Mouse (Mus musculus) embryonic facial prominence, embryonic 15.5 days (tissue): ENCODE measurements around the gene Polr2h. TPM values are rescaled to one million over a fixed set of nuclear protein-coding genes. Genes with fewer than 3 reads are reported as not detected.

ENCODE experiments used
- ATAC-seq: fragments of 200-750 bp; cut with Nextera tagmentation; 2 replicates; pipeline ENCODE4 v1.8.0; 2017; ENCODE audit warnings: low read depth, moderate TSS enrichment; ENCODE audit not compliant: insufficient number of reproducible peaks, low FRiP score, low TSS enrichment
- H3K27ac ChIP-seq: fragments of 300-500 bp; sonication (generic); replicated peaks from 2 replicates; pipeline ENCODE4 v1.5.1; 2015; ENCODE audit warnings: mild to moderate bottlenecking, inconsistent platforms
- H3K27me3 ChIP-seq: fragments of 300-500 bp; sonication (generic); 2 replicates; pipeline ENCODE4 v1.6.1; 2015; ENCODE audit warnings: inconsistent platforms
- H3K36me3 ChIP-seq: fragments of 300-500 bp; sonication (generic); 2 replicates; pipeline ENCODE4 v1.6.1; 2015; ENCODE audit warnings: mild to moderate bottlenecking, inconsistent platforms
- H3K4me1 ChIP-seq: fragments of 300-500 bp; sonication (generic); 2 replicates; pipeline ENCODE4 v1.6.1; 2015; ENCODE audit warnings: inconsistent platforms
- H3K4me2 ChIP-seq: fragments of 300-500 bp; sonication (generic); replicated peaks from 2 replicates; pipeline ENCODE4 v1.6.1; 2015; ENCODE audit warnings: mild to moderate bottlenecking, inconsistent platforms
- H3K4me3 ChIP-seq: fragments of 300-500 bp; sonication (generic); replicated peaks from 2 replicates; pipeline ENCODE4 v1.5.1; 2015; ENCODE audit warnings: mild to moderate bottlenecking, inconsistent platforms
- H3K9ac ChIP-seq: fragments of 300-500 bp; sonication (generic); 2 replicates; pipeline ENCODE4 v1.6.1; 2015; ENCODE audit warnings: inconsistent platforms
- H3K9me3 ChIP-seq: fragments of 300-500 bp; sonication (generic); replicated peaks from 2 replicates; pipeline ENCODE4 v1.6.1; 2016; ENCODE audit warnings: inconsistent platforms
- WGBS: fragments of 180-500 bp; shearing (Covaris S2); methylation state at CpG from one replicate; pipeline ENCODE4 v1.1.7; 2015; 5-methylcytosine and 5-hydroxymethylcytosine counted together
- polyA plus RNA-seq: library from polyadenylated mRNA; unstranded; fragments of >200 nt; fragmentation: Nextera tagmentation; extraction: Ambion mirVana; gene quantifications from 2 replicates; pipeline ENCODE4 v1.2.1, GENCODE M21; 2015

Gene Polr2h
- polyA plus RNA-seq, 1 experiment from 2014 or later = 90.0 TPM

DNA sequence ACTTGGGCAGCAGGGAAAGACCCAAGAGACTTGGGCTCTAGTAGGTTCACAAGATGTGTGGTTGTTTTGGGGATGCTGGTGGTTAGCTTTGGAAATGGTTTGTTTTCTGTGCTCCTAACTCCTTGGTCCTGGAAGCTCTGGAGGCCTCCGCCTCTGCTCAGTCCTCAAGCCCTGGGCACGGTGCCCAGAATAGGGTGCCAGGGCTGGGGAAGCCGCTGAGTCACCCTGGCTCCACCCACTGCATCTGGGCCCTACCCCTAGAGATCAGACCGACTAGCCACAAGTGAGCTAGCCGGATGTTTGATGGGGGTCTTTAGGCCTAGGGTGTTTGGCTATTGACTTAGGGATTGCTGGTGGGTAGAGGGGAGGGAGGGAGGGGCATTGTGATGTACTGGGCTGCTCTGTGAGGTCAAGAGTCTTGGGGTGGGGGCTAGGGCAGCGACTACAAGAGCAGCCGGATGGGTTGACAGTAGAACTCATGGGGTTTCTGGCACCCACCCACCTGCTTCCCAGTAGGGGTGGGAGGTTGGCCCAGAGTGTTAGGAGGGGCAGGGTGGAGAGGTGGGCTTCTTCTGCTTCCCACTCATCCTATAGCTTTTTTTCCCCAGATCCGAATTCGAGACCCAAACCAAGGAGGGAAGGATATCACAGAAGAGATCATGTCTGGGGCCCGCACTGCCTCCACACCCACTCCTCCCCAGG is 39.3 kb upstream of the Polr2h start:
- 70% methylated on average over 10 of the region's 10 CpGs for WGBS
- H3K27me3 ChIP-seq = no peaks in the 10 kb centered on the region
- peak; percentile 24; the same call in 1 of the 2 replicates for ATAC-seq
- H3K4me2 ChIP-seq = no peak overlapping the region
- H3K4me1 ChIP-seq = peaks cover 25% of the 10 kb centered on the region
- H3K4me3 ChIP-seq = no peak overlapping the region
- no peaks in the 10 kb centered on the region for H3K9me3 ChIP-seq
- no peak overlapping the region for H3K9ac ChIP-seq
- H3K36me3 ChIP-seq = peaks cover 81% of the 10 kb centered on the region
- H3K27ac ChIP-seq = 0 out of 2 replicates have a peak overlapping the region, but pooled peaks have one; percentile 2

DNA sequence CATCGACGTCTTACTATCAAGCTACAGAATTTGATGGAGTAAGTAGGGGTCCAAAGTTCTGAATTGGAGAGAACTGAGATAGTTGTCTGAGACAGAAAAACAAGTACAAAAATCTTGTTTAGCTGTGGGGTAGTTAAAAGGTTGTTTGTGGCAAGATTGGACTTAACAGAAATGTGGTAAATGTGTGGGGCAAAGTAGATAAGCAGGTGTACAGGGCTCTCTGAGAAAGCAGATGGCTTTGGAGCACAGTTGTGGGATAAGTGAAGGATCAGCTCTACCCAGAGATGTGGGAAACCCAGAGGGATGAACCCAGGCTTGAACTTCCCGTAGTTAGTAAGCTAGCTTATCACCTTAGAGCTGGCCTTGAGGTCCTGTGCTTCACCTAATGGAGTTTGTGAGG is 26.7 kb upstream of the Polr2h start:
- Histone ChIP-seq H3K27me3 (no peaks in the 10 kb centered on the region), H3K4me3 (no peak overlapping the region), H3K36me3 (peaks cover 65% of the 10 kb centered on the region), H3K4me1 (peaks cover 34% of the 10 kb centered on the region), H3K27ac (no peak overlapping the region), H3K4me2 (no peak overlapping the region), H3K9ac (no peak overlapping the region), H3K9me3 (no peaks in the 10 kb centered on the region)
- ATAC-seq = no peak
- 87% methylated on average over 3 of the region's 3 CpGs for WGBS

DNA sequence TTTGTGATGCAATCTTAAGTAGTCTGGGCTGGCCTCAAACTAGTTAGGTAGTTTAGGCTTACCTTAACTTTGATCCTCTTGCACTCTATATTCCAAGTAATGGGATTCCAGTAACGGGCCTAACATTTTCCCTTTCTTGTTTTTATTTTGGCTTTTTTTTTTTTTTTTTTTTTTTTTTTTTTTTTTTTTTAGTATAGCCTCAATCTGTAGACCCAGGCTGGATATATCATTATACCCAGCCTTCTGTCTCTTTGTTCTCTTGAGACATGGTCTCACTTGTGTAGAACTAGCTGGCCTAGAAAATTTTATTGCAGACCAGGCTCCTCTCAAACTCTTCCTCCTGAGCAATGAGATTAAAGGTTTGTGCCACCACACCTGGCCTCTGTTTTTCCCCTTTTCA is 25.8 kb upstream of the Polr2h start:
- H3K4me1 ChIP-seq = peaks cover 43% of the 10 kb centered on the region
- no peak overlapping the region for H3K4me3 ChIP-seq
- no peak overlapping the region for H3K9ac ChIP-seq
- H3K27me3 ChIP-seq = no peaks in the 10 kb centered on the region
- WGBS = 63% methylated on average over 1 of the region's 1 CpGs
- H3K4me2 ChIP-seq = no peak overlapping the region
- no peaks in the 10 kb centered on the region for H3K9me3 ChIP-seq
- H3K36me3 ChIP-seq = peaks cover 57% of the 10 kb centered on the region
- no peak for ATAC-seq
- no peak overlapping the region for H3K27ac ChIP-seq

DNA sequence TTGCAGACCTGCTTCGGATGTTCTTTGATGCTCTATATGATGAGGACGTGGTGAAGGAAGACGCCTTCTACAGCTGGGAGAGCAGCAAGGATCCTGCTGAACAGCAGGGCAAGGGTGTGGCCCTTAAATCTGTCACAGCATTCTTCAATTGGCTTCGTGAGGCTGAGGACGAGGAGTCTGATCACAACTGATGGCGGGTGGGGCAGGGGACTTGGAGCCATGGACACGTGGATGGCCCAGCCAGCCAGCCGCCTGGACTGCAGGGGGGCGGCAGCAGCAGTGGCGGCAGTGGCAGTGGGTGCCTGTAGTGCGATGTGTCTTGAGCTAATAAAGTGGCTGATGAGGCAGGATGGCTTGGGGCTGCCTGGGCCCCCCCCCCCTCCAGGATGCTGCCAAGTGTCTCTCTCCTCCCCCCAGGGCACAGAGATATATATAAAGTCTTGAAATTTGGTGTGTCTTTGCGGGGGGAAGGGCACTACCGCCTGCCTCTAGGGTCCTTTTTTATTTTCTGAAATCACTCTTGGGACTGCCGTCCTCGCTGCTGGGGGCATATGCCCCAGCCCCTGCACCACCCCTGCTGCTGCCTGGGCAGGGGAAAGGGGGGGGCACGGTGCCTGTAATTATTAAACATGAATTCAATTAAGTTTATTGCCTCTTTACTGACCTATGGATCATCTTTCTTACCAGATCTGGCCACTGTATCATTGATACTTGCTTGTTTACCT is 25.1 kb upstream of the Polr2h start:
- peaks cover 49% of the 10 kb centered on the region for H3K36me3 ChIP-seq
- 37% methylated on average over 16 of the region's 16 CpGs for WGBS
- peaks cover 44% of the 10 kb centered on the region for H3K4me1 ChIP-seq
- H3K9ac ChIP-seq = no peak overlapping the region
- H3K9me3 ChIP-seq = no peaks in the 10 kb centered on the region
- ATAC-seq = no peak
- peak overlapping the region; percentile 94; the same call in 1 of the 2 replicates for H3K27ac ChIP-seq
- H3K4me2 ChIP-seq = peak overlapping the region; percentile 86; the same call in 1 of the 2 replicates
- no peaks in the 10 kb centered on the region for H3K27me3 ChIP-seq
- peak overlapping the region; percentile 72; the same call in 1 of the 2 replicates for H3K4me3 ChIP-seq

DNA sequence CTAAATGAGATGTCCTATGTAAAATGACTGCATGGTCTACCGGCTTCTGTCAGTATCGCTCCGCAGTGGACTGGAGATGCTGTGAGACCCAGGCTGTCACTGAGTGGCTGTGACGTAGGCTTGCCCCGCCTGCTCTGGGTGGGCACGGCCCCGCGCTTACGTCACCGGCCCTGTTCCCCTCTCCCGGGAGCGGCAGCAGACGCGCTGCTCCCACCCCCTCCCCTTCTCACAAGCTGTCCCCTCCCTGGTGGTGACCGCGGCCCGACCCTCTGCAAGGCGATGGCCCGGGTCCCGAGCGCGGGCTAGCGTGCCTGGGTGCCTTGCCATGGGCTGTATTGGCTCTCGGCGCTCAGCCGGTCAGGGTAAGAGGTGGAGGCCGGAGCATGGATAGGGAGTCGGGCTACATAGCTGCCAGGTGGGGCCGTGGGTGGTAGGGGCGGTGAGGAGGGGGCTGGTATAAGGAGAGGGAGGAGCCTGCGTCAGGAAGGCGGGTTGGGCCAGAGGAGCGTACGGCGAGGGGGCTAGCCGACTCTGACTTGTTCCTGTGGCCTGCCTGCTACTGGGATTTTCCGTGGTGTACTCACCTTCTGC is 24.3 kb upstream of the Polr2h start, which contains the start of gene Fam131a:
Fam131a (plus strand) TSS at position 131 of the 591 bp plus-strand sequence.
- H3K27ac ChIP-seq = peak within 1 kb of the TSS; percentile 94
- no peaks in the 10 kb centered on the region for H3K9me3 ChIP-seq
- no peaks in the 10 kb centered on the region for H3K27me3 ChIP-seq
- under 1% methylated on average over 36 of the region's 37 CpGs for WGBS
- H3K9ac ChIP-seq = peak within 1 kb of the TSS; percentile 63
- peak within 1 kb of the TSS; percentile 72 for H3K4me3 ChIP-seq
- H3K4me2 ChIP-seq = peak within 1 kb of the TSS; percentile 86
- peaks cover 41% of the 10 kb centered on the region for H3K36me3 ChIP-seq
- peaks cover 44% of the 10 kb centered on the region for H3K4me1 ChIP-seq
- peak; percentile 92 for ATAC-seq

DNA sequence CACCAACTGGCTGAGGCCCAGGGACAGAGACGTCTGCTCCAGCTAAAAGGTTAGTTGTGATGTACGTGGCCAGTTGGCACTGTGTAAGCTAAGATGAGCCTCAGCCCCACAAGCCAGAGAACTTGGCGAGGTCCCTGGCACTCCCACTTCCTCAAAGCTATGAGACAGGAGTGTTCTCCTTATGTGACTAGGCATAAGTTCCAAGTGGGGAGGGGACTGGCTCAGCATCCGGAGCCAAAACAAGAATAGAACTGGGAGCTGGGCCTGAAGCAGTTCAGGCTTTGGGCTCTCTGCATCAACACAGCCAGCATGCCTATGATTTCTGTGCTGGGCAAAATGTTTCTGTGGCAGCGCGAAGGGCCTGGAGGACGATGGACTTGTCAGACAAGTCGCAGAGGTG is 22.7 kb upstream of the Polr2h start:
- peak overlapping the region; percentile 72 for H3K27ac ChIP-seq
- H3K9ac ChIP-seq = no peak overlapping the region
- no peaks in the 10 kb centered on the region for H3K27me3 ChIP-seq
- H3K4me3 ChIP-seq = peak overlapping the region; percentile 43
- H3K4me2 ChIP-seq = peak overlapping the region; percentile 74
- H3K9me3 ChIP-seq = no peaks in the 10 kb centered on the region
- whole genome bisulfite sequencing = 63% methylated on average over 8 of the region's 8 CpGs
- H3K4me1 ChIP-seq = peaks cover 44% of the 10 kb centered on the region
- H3K36me3 ChIP-seq = peaks cover 33% of the 10 kb centered on the region
- no peak for ATAC-seq

DNA sequence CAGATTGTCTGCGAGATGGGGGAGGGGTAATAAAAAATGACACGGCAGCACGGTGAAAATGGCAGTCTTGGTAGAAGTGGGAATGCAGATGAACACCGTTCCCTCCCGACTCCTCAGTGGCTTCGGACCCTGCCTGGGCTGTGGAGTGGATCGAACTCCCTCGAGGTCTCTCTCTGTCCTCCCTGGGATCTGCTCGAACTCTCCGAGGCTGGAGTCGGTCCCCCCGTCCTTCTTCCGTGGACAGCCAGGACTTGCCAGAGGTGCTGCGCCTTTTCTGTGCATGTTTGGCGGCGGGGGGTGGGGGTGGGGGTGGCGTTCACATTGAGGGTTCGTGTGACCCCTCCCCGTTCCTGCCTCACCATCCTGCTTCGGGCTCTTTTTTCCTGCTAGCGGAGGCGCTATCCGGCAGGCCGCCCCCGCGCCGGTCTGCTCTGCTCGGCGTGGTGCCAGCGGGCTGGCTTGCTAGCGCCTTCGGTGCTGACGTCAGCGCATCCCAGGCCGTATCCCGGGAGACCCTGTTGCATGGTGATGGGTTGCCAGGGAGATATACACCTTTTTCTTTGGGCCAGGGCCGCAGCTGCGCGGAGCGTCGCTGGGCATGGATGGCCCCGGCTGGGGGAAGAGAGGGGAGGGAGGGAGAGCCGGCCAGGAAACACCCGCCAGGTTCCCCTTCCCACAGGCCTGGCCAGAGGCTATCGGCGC is 21.7 kb upstream of the Polr2h start:
- peak; percentile 65 for ATAC-seq
- H3K9me3 ChIP-seq = no peaks in the 10 kb centered on the region
- 0 out of 2 replicates have a peak overlapping the region, but pooled peaks have one; percentile 4 for H3K9ac ChIP-seq
- 3% methylated on average over 46 of the region's 46 CpGs for WGBS
- peaks cover 44% of the 10 kb centered on the region for H3K4me1 ChIP-seq
- no peaks in the 10 kb centered on the region for H3K27me3 ChIP-seq
- H3K4me3 ChIP-seq = peak overlapping the region; percentile 43
- peak overlapping the region; percentile 74 for H3K4me2 ChIP-seq
- H3K27ac ChIP-seq = 0 out of 2 replicates have a peak overlapping the region, but pooled peaks have one; percentile 35
- H3K36me3 ChIP-seq = peaks cover 28% of the 10 kb centered on the region

DNA sequence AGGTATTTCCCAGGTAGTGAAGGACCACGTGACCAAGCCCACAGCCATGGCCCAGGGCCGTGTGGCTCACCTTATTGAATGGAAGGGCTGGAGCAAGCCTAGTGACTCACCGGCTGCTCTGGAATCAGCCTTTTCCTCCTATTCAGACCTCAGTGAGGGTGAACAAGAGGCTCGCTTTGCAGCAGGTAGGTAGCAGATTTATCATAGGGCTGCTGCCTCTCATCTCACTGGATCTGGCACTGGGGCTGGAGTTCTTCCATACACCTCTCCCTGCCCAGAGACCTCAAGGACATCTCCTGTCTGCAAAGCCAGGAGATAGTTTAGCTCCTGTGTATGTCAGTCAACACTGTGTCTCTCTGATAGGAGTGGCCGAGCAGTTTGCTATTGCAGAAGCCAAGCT is 18.2 kb upstream of the Polr2h start:
- Histone ChIP-seq H3K9ac (no peak overlapping the region), H3K4me3 (no peak overlapping the region), H3K36me3 (peaks cover 26% of the 10 kb centered on the region; the same call in 1 of the 2 replicates), H3K9me3 (no peaks in the 10 kb centered on the region), H3K4me2 (no peak overlapping the region), H3K27ac (no peak overlapping the region), H3K27me3 (no peaks in the 10 kb centered on the region), H3K4me1 (peaks cover 40% of the 10 kb centered on the region)
- 75% methylated on average over 5 of the region's 5 CpGs for WGBS
- no peak for ATAC-seq

DNA sequence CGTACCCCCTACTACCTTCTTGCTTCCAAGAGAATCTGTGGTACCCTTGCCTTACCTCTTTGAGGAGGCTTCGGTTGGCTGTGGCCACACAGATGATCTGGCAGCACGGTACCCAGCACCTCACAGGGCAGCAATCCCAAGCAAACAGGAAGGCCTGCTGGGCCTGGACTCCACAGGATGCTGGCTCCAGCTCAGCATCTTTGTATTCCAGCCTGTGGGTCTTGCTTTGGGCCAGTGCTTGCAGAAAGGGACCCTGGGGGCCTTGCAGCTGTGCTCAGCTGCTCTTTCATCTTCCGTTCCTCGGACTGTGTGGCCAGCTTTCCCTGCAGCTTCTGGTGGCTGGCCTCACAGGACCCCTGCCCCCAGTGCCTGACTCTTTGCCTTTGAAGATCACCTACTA is 17.4 kb upstream of the Polr2h start:
- Histone ChIP-seq H3K4me3 (no peak overlapping the region), H3K9me3 (no peaks in the 10 kb centered on the region), H3K4me1 (peaks cover 33% of the 10 kb centered on the region), H3K27ac (no peak overlapping the region), H3K4me2 (no peak overlapping the region), H3K27me3 (no peaks in the 10 kb centered on the region), H3K36me3 (peaks cover 26% of the 10 kb centered on the region; the same call in 1 of the 2 replicates), H3K9ac (no peak overlapping the region)
- 47% methylated on average over 5 of the region's 5 CpGs for WGBS
- ATAC-seq = no peak

DNA sequence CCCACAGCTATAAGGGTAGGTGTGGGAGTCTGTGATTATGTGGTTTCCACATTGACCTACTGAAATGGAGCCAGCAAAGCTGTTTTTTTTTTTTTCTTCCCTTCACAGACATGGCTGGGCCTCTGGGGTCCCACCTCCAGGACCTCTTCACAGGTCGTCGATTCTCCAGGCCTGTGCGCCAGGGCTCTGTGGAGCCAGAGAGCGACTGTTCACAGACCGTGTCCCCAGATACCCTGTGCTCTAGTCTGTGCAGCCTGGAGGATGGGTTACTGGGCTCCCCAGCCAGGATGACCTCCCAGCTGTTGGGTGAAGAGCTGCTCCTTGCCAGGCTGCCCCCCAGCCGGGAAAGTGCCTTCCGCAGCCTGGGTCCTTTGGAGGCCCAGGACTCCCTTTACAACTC is 16.1 kb upstream of the Polr2h start:
- H3K9me3 ChIP-seq = no peaks in the 10 kb centered on the region
- H3K36me3 ChIP-seq = peaks cover 29% of the 10 kb centered on the region
- H3K9ac ChIP-seq = 0 out of 2 replicates have a peak overlapping the region, but pooled peaks have one; percentile 15
- no peak overlapping the region for H3K4me3 ChIP-seq
- H3K27ac ChIP-seq = peak overlapping the region; percentile 79
- H3K4me2 ChIP-seq = no peak overlapping the region
- H3K4me1 ChIP-seq = peaks cover 20% of the 10 kb centered on the region
- WGBS = 49% methylated on average over 7 of the region's 7 CpGs
- H3K27me3 ChIP-seq = no peaks in the 10 kb centered on the region
- ATAC-seq = peak; percentile 43; the same call in 1 of the 2 replicates
